Mouse (Mus musculus): ENCODE measurements at regions not wholly inside any gene's neighbourhood (a gene's known extent, or its start where the extent isn't known, plus 50 kb on each side); places are given as distances from the start of the nearest gene placed in this dataset.

DNA sequence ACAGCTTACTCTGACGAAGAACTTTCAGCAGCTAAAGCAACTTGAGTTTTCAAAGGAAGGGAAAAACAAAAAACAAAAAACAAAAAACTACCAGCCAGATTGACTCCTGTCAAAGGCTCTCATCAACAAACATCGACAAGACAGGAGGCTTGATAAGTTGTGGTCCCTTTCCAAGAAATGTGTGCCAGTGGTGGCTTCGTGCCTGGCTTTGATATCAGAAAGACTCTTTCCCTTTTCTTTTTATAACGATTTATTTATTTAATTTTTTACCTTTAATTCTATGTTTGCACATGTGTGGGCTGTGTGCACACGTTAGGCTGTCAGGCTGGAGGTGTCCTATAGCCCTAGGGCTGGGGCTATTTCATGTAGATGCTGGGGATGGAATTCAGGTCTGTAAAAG lies 60.4 kb downstream of the Dact1 start:
- H3K27me3 ChIP-seq: no peaks in the 10 kb centered on the region
- no peak for ATAC-seq (ENCODE audit: borderline replicate concordance, extremely low read depth, low FRiP score, low TSS enrichment)

DNA sequence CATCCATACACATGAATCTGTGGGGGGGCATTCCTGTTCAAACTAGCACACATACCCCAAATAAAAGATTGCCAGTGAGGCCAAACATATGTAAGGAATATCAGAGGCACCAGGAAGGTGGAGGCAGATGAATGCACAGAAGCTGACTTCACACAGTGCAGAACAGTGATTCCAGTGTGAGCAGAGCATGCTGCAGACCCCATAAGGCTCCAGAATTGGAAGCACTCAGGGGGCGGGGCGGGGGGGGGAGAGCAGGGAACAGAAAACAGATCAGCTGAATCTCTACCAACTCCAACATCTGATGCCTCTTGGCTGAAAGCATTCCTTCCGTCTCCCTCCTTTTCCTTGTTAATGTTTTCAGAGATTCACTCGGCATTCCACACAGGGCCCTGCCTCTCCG lies 62.3 kb downstream of the Dact1 start:
- Histone ChIP-seq H3K4me2 (no peak overlapping the region), H3K27me3 (no peaks in the 10 kb centered on the region), H3K4me3 (no peak overlapping the region), H3K27ac (no peak overlapping the region), H3K9me3 (no peaks in the 10 kb centered on the region), H3K4me1 (no peaks in the 10 kb centered on the region), H3K9ac (no peak overlapping the region), H3K36me3 (no peaks in the 10 kb centered on the region)
- ATAC-seq (ENCODE audit: borderline replicate concordance, extremely low read depth, low FRiP score, low TSS enrichment): no peak
- 69% methylated on average over 5 of the region's 5 CpGs for WGBS

More for the DNA sequence above, 60.4 kb downstream of the Dact1 start:
- Histone ChIP-seq H3K27ac (no peak overlapping the region), H3K4me1 (no peaks in the 10 kb centered on the region), H3K36me3 (no peaks in the 10 kb centered on the region), H3K9me3 (no peaks in the 10 kb centered on the region), H3K4me3 (no peak overlapping the region), H3K9ac (no peak overlapping the region), H3K4me2 (no peak overlapping the region)
- 39% methylated on average over 5 of the region's 5 CpGs for WGBS

DNA sequence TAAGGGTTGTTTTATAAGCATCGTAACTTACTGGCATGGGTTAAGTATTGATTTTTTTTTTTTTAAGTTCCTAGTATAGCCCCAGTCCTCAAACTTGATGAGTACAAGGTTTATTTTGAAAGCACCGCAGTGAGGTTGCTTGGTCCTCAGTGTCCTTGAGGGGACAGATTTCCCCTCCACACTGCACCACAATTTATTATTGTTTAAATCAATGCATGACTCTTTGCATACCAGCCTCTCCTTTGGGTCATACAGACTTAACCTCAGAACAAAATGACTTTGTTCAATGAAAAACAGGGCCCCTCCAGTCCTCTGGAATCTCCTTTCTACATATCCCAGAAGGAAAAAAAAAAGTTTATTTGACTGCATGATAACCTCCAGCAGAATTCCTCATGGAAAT lies 63.9 kb downstream of the Dact1 start:
- Histone ChIP-seq H3K4me2 (no peak overlapping the region), H3K27ac (no peak overlapping the region), H3K4me1 (no peaks in the 10 kb centered on the region), H3K9ac (no peak overlapping the region), H3K27me3 (no peaks in the 10 kb centered on the region), H3K36me3 (no peaks in the 10 kb centered on the region), H3K9me3 (no peaks in the 10 kb centered on the region), H3K4me3 (no peak overlapping the region)
- 33% methylated on average over 2 of the region's 2 CpGs for WGBS
- ATAC-seq (ENCODE audit: borderline replicate concordance, extremely low read depth, low FRiP score, low TSS enrichment): no peak

DNA sequence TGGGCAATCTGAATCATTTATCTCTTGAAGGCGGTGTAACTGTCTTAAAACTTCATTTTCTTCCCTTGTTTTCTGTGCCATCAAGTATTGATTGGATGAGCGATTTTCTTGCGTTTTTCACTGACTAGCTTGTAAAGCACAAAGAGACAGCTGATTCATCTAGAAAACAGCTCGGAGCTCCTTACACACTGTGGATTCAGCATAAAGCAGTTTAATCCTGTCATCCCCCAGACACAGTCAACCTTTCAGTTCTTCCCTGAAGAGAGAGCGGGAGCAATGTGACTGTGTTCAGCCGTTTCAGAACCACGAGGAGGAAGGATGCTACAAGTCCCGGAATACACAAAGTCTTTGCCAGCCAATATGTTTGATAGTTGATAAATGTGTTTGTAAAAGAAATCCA lies 66.8 kb downstream of the Dact1 start:
- H3K27me3 ChIP-seq: no peaks in the 10 kb centered on the region
- H3K9ac ChIP-seq: no peak overlapping the region
- H3K36me3 ChIP-seq: no peaks in the 10 kb centered on the region
- no peak for ATAC-seq (ENCODE audit: borderline replicate concordance, extremely low read depth, low FRiP score, low TSS enrichment)
- 34% methylated on average over 8 of the region's 8 CpGs for WGBS
- H3K4me2 ChIP-seq: peak overlapping the region; percentile 52
- no peak overlapping the region for H3K27ac ChIP-seq
- peak overlapping the region; percentile 29 for H3K4me3 ChIP-seq
- no peaks in the 10 kb centered on the region for H3K4me1 ChIP-seq
- no peaks in the 10 kb centered on the region for H3K9me3 ChIP-seq

DNA sequence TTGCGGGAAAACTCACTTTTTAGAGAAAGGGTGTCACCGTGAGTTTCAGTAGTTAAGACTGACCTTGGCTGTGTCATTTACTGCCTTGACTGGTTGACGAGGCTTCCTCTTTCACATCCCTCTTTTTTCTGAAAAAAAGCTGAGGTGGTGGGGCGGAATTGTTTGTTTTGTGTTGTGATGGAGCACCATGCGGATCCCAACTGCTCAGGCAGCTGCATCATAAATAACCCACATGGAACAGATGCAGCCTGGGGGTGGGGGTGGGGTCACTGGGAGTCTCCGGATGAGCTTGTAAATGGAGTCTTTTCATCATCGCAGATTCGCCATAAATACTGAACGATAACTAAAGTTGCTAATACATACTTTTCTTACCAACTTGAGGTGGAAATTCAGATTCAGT lies 67.3 kb downstream of the Dact1 start:
- Histone ChIP-seq H3K9me3 (no peaks in the 10 kb centered on the region), H3K9ac (no peak overlapping the region), H3K27me3 (no peaks in the 10 kb centered on the region), H3K4me1 (no peaks in the 10 kb centered on the region), H3K4me2 (peak overlapping the region; percentile 52), H3K36me3 (no peaks in the 10 kb centered on the region), H3K4me3 (peak overlapping the region; percentile 29), H3K27ac (no peak overlapping the region)
- no peak for ATAC-seq (ENCODE audit: borderline replicate concordance, extremely low read depth, low FRiP score, low TSS enrichment)
- WGBS: 41% methylated on average over 9 of the region's 9 CpGs

DNA sequence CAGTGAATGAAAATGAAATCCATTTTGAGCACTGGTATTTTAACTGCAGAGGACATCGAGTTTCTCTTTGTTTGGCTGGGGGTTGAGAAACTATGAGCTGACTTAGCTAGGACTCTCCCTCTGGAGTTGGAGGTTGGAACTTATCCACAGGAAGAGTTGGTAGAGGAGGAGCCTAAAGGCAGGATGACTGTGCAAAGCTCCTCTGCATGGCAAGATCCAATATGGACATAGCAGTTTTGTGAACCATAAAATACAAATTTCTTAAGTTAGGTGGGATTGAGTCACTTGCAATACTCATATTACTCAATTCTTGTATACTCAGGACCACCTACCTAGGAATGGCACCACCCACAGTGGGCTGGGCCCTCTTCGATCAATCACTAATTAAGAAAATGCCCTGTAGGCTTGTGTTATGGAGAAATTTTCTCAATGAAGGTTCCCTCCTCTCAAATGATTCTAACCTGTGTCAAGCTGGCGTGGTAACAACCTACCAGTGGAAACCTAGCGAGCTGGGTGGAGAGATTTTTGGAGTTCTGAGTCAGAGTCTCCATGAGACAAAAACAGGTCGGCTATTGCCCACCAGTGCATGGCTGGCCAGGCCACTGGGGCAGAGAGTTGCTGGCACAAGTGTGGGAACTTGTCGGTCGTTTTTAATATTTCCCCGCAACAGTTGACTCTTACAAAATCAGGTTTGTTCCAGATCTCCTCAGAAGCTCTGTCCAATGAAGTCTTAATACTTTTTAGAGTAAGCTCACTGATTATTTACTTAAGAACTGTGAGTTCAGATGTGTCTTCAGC lies 70.1 kb downstream of the Dact1 start:
- WGBS: 83% methylated on average over 8 of the region's 8 CpGs
- no peaks in the 10 kb centered on the region for H3K36me3 ChIP-seq
- H3K27me3 ChIP-seq: no peaks in the 10 kb centered on the region
- H3K4me2 ChIP-seq: no peak overlapping the region
- H3K4me3 ChIP-seq: no peak overlapping the region
- H3K4me1 ChIP-seq: no peaks in the 10 kb centered on the region
- no peak for ATAC-seq (ENCODE audit: borderline replicate concordance, extremely low read depth, low FRiP score, low TSS enrichment)
- H3K9me3 ChIP-seq: no peaks in the 10 kb centered on the region
- H3K27ac ChIP-seq: no peak overlapping the region
- H3K9ac ChIP-seq: no peak overlapping the region

DNA sequence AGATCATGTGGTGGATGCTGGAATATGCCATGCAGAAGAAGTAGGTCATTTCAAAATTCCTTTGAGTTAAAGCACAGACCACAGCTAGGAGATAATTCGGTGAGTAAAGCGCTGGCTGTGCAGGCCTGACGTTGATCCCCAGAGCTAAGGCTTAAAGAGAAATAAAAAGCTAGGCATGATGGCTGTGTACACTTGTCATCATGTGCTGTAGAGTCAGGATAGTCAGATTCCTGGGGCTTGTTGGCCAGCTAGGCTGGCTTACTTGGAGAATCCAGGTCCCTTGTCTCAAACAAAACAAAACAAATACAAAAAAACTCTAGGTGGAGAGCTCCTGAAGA lies 70.7 kb downstream of the Dact1 start:
- Histone ChIP-seq H3K4me1 (no peaks in the 10 kb centered on the region), H3K9me3 (no peaks in the 10 kb centered on the region), H3K4me2 (no peak overlapping the region), H3K27ac (no peak overlapping the region), H3K36me3 (no peaks in the 10 kb centered on the region), H3K9ac (no peak overlapping the region), H3K27me3 (no peaks in the 10 kb centered on the region), H3K4me3 (no peak overlapping the region)
- no peak for ATAC-seq (ENCODE audit: borderline replicate concordance, extremely low read depth, low FRiP score, low TSS enrichment)
- WGBS: 72% methylated on average over 3 of the region's 3 CpGs

DNA sequence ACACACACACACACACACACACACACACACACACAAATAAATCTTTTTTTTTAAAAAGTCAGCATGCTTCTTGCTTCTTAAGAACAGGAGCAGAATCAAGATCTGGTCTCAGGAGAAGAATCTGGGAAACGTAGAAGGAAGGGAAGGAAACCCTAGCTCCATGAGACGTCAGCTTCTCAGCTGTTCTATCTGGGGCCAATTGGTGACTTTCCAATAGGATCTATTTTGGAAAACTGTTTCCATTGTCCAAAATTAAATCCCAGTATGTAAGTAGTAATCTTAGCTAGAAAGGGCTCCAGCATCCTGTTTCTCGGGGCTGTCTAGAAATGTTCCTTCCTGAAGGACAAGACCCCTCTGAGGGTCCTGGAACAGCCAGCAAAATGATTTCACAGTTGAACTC lies 76.6 kb downstream of the Dact1 start:
- no peak overlapping the region for H3K9ac ChIP-seq
- no peaks in the 10 kb centered on the region for H3K36me3 ChIP-seq
- H3K9me3 ChIP-seq: no peaks in the 10 kb centered on the region
- H3K27ac ChIP-seq: no peak overlapping the region
- ATAC-seq (ENCODE audit: borderline replicate concordance, extremely low read depth, low FRiP score, low TSS enrichment): no peak
- no peak overlapping the region for H3K4me2 ChIP-seq
- H3K4me3 ChIP-seq: no peak overlapping the region
- 79% methylated on average over 3 of the region's 3 CpGs for WGBS
- no peaks in the 10 kb centered on the region for H3K4me1 ChIP-seq
- no peaks in the 10 kb centered on the region for H3K27me3 ChIP-seq

DNA sequence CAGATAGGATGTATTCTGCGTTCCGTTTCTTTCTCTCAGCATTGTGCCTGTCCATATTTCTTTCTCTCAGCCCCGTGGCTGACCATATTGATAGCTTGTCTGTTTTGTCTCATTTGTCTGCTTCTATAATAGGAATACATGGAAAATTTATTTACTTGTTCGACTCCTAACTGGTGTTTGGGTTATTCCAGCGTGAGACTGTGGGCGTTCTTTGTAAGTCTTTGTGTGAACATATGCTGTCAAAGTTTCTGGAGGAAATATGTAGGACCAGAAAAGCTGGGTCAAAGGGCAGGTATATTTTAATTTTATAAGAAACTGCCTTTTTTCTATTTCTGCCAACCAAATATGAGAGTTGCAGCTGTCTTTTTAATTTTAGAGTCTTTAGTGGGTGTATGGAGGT lies 81.8 kb downstream of the Dact1 start:
- no peaks in the 10 kb centered on the region for H3K9me3 ChIP-seq
- no peaks in the 10 kb centered on the region for H3K36me3 ChIP-seq
- no peak for ATAC-seq (ENCODE audit: borderline replicate concordance, extremely low read depth, low FRiP score, low TSS enrichment)
- no peak overlapping the region for H3K27ac ChIP-seq
- no peak overlapping the region for H3K4me3 ChIP-seq
- no peaks in the 10 kb centered on the region for H3K27me3 ChIP-seq
- no peak overlapping the region for H3K4me2 ChIP-seq
- H3K4me1 ChIP-seq: no peaks in the 10 kb centered on the region
- 60% methylated on average over 6 of the region's 6 CpGs for WGBS
- no peak overlapping the region for H3K9ac ChIP-seq

DNA sequence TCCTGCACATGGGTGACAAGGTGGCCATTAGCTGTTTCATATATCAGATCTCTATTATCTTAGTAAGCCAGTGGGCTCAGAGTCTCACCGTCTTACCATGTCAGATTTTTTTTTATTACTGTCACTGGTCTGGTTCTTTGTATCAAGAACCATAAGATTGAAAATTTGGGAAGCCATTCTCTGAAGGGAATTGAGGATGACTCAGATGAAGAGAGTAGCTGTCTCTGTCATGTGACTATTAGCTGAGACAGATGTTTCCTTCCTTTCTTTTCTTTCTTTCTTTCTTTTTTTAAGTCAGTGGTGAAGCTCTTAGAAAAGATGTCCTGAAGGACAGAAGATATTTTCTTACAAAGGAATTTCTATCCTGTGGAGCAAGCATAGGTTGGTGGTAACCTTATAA lies 84.1 kb downstream of the Dact1 start:
- no peaks in the 10 kb centered on the region for H3K27me3 ChIP-seq
- no peak overlapping the region for H3K9ac ChIP-seq
- H3K4me1 ChIP-seq: no peaks in the 10 kb centered on the region
- WGBS: 76% methylated on average over 1 of the region's 1 CpGs
- no peaks in the 10 kb centered on the region for H3K36me3 ChIP-seq
- H3K9me3 ChIP-seq: no peaks in the 10 kb centered on the region
- no peak overlapping the region for H3K27ac ChIP-seq
- ATAC-seq (ENCODE audit: borderline replicate concordance, extremely low read depth, low FRiP score, low TSS enrichment): no peak
- no peak overlapping the region for H3K4me3 ChIP-seq
- no peak overlapping the region for H3K4me2 ChIP-seq

DNA sequence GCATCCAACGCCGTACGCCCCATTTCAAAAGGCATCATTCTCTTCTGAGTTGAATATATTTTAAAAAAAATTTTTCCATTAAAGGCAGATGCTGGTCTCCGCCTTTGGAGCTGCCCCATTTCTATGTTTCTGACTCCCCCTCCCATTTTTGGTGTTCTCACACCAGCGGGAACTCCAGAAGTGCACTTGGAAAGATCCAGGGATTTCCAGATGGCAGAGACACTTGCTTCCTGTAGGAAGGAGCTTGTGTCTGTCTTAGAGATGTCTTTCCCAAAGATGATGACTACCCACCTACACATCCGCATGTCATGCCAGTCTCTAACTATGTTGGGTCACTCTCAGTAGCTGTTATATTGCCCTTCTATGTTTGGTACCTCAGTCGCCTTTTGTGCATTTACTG lies 87.8 kb downstream of the Dact1 start:
- Histone ChIP-seq H3K9me3 (no peaks in the 10 kb centered on the region), H3K27ac (no peak overlapping the region), H3K36me3 (no peaks in the 10 kb centered on the region), H3K9ac (no peak overlapping the region), H3K27me3 (no peaks in the 10 kb centered on the region), H3K4me3 (no peak overlapping the region), H3K4me1 (no peaks in the 10 kb centered on the region), H3K4me2 (no peak overlapping the region)
- 90% methylated on average over 7 of the region's 7 CpGs for WGBS
- no peak for ATAC-seq (ENCODE audit: borderline replicate concordance, extremely low read depth, low FRiP score, low TSS enrichment)

DNA sequence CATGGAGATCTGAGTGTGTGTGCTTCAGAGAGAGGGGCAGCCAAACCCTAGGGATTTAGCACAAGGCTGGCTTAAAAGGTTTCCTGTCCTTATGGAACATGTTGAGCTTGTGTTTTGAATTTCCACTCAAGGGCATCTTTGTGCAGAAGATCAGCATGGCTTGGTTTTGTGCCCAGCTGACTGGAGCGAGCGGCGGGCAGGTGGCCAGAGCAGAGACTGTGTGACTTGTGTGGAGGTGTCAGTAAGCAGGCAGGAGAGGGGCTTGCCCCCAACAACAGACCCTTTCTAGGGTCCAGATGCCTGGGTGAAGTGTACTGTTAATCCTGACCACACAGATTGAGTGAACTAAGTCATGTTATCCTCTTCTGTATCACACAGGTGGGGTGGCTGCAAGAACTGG lies 89.0 kb downstream of the Dact1 start:
- 85% methylated on average over 3 of the region's 3 CpGs for WGBS
- no peaks in the 10 kb centered on the region for H3K9me3 ChIP-seq
- no peaks in the 10 kb centered on the region for H3K4me1 ChIP-seq
- H3K27me3 ChIP-seq: no peaks in the 10 kb centered on the region
- H3K4me3 ChIP-seq: no peak overlapping the region
- no peak for ATAC-seq (ENCODE audit: borderline replicate concordance, extremely low read depth, low FRiP score, low TSS enrichment)
- no peak overlapping the region for H3K27ac ChIP-seq
- no peak overlapping the region for H3K4me2 ChIP-seq
- no peaks in the 10 kb centered on the region for H3K36me3 ChIP-seq
- no peak overlapping the region for H3K9ac ChIP-seq

DNA sequence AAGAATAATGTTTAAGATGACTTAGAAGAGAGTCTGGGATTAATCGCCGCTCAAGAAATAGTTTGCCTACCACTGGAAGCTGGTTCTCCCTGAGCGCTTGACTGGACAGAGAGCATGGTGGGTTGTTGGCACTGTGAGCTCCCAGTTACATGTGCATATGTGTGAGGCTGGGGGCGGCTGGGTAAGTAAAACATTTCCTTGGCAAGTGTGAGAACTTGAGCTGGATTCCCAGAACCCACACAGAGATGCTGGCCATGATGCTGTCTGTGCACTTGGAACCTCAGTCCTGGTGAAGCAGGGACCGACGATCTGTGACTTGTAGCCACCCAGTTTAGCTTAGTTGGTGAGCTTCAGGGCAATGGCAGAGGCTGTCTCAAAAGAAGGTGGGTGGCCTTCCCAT lies 90.5 kb downstream of the Dact1 start:
- H3K4me3 ChIP-seq: no peak overlapping the region
- no peaks in the 10 kb centered on the region for H3K27me3 ChIP-seq
- H3K36me3 ChIP-seq: no peaks in the 10 kb centered on the region
- no peaks in the 10 kb centered on the region for H3K4me1 ChIP-seq
- WGBS: 84% methylated on average over 6 of the region's 6 CpGs
- ATAC-seq (ENCODE audit: borderline replicate concordance, extremely low read depth, low FRiP score, low TSS enrichment): no peak
- no peak overlapping the region for H3K4me2 ChIP-seq
- no peak overlapping the region for H3K9ac ChIP-seq
- no peaks in the 10 kb centered on the region for H3K9me3 ChIP-seq
- no peak overlapping the region for H3K27ac ChIP-seq

Measured in lung, embryonic 15.5 days (tissue).